Mouse (Mus musculus) heart, adult 2 months (tissue): ENCODE measurements at regions not wholly inside any gene's neighbourhood (a gene's known extent, or its start where the extent isn't known, plus 50 kb on each side); places are given as distances from the start of the nearest gene placed in this dataset.

Experiments
- DNase-seq, 2 experiments: peaks; one replicate each; pipeline ENCODE4 v3.0.0; 2021
- H3K27ac ChIP-seq: fragments of 200-600 bp; 2 replicates; pipeline ENCODE4 v1.8.1; 2022
- H3K27me3 ChIP-seq: fragments of 200-500 bp; 2 replicates; pipeline ENCODE4 v1.6.1; 2012; ENCODE audit warnings: mild to moderate bottlenecking, low read length, inconsistent platforms, mixed read lengths; ENCODE audit not compliant: control insufficient read depth, insufficient read depth
- H3K36me3 ChIP-seq: fragments of 200-500 bp; 2 replicates; pipeline ENCODE4 v1.6.1; 2012; ENCODE audit warnings: low read length, inconsistent platforms; ENCODE audit not compliant: control insufficient read depth, insufficient read depth
- H3K4me1 ChIP-seq: fragments of 200-500 bp; 2 replicates; pipeline ENCODE4 v1.6.1; 2011; ENCODE audit warnings: low read length; ENCODE audit not compliant: control insufficient read depth, insufficient read depth
- H3K4me3 ChIP-seq: fragments of 200-600 bp; 2 replicates; pipeline ENCODE4 v1.8.1; 2022
- H3K79me2 ChIP-seq: fragments of 200-500 bp; replicated peaks from 2 replicates; pipeline ENCODE4 v1.6.1; 2012; ENCODE audit warnings: mild to moderate bottlenecking, inconsistent platforms, low read length, moderate library complexity, mixed read lengths; ENCODE audit not compliant: control insufficient read depth, insufficient read depth
- H3K9ac ChIP-seq: fragments of 200-500 bp; 2 replicates; pipeline ENCODE4 v1.6.1; 2012; ENCODE audit warnings: low read depth, mild to moderate bottlenecking, control low read depth, inconsistent platforms, low read length, mixed read lengths
- CTCF ChIP-seq: fragments of 200-600 bp; IDR thresholded peaks from 2 replicates; pipeline ENCODE4 v1.8.1; 2022; ENCODE audit warnings: antibody characterized with exemption, mild to moderate bottlenecking, moderate library complexity
- EP300 ChIP-seq: fragments of 200-500 bp; IDR thresholded peaks from 2 replicates; pipeline ENCODE4 v1.6.1; 2011; ENCODE audit warnings: low read depth, low read length, control low read depth; ENCODE audit not compliant: insufficient read depth
- POLR2A ChIP-seq: fragments of 200-500 bp; IDR thresholded peaks from 2 replicates; pipeline ENCODE4 v1.6.1; 2011; ENCODE audit warnings: mild to moderate bottlenecking, low read depth, low read length, control low read depth; ENCODE audit not compliant: insufficient read depth
- WGBS: fragments of 180-500 bp; shearing (Covaris S2); methylation state at CpG from one replicate; pipeline ENCODE4 v1.1.7; 2018; 5-methylcytosine and 5-hydroxymethylcytosine counted together
- intact Hi-C: fragments of 180-260 bp; cut with DNase I; formaldehyde crosslinking; loops from one replicate; pipeline ENCODE4 v1.15.1; 2025

GRCm38 (mm10) chr3:144012820-144013219 is 192.2 kb downstream of the Lmo4 start:
- intact Hi-C loops = no loop called here
- WGBS = 51% methylated on average over 6 of the region's 6 CpGs
- TF ChIP-seq CTCF (no peak), POLR2A (no peak), EP300 (no peak)

GRCm38 (mm10) chr3:144012173-144012572 is 192.8 kb downstream of the Lmo4 start:
- Histone ChIP-seq H3K4me3 (no peak overlapping the region), H3K27me3 (no peaks in the 10 kb centered on the region), H3K27ac (no peak overlapping the region), H3K4me1 (no peaks in the 10 kb centered on the region), H3K9ac (no peak overlapping the region), H3K36me3 (no peaks in the 10 kb centered on the region), H3K79me2 (no peaks in the 10 kb centered on the region)
- no peak for DNase-seq
- 78% methylated on average over 3 of the region's 3 CpGs for WGBS
- intact Hi-C loops = no loop called here
- TF ChIP-seq EP300 (no peak), POLR2A (no peak), CTCF (no peak)

More at GRCm38 (mm10) chr3:144012820-144013219, 192.2 kb downstream of the Lmo4 start:
- H3K36me3 ChIP-seq = no peaks in the 10 kb centered on the region
- no peak overlapping the region for H3K9ac ChIP-seq
- H3K4me3 ChIP-seq = no peak overlapping the region
- H3K4me1 ChIP-seq = no peaks in the 10 kb centered on the region
- no peak overlapping the region for H3K27ac ChIP-seq
- DNase-seq = no peak
- H3K27me3 ChIP-seq = no peaks in the 10 kb centered on the region
- no peaks in the 10 kb centered on the region for H3K79me2 ChIP-seq

- no peak overlapping the region for H3K27ac ChIP-seq
- no peaks in the 10 kb centered on the region for H3K27me3 ChIP-seq
- no peak overlapping the region for H3K4me3 ChIP-seq
- TF ChIP-seq POLR2A (no peak), EP300 (no peak), CTCF (no peak)
- no peaks in the 10 kb centered on the region for H3K79me2 ChIP-seq
- intact Hi-C loops = no loop called here
- H3K9ac ChIP-seq = no peak overlapping the region
- no peaks in the 10 kb centered on the region for H3K4me1 ChIP-seq
- H3K36me3 ChIP-seq = no peaks in the 10 kb centered on the region
- DNase-seq = no peak
- 78% methylated on average over 12 of the region's 12 CpGs for WGBS
Measured at GRCm38 (mm10) chr3:144011456-144012025, 193.5 kb downstream of the Lmo4 start.

- Histone ChIP-seq H3K27me3 (no peaks in the 10 kb centered on the region), H3K36me3 (no peaks in the 10 kb centered on the region), H3K4me3 (no peak overlapping the region), H3K4me1 (no peaks in the 10 kb centered on the region), H3K27ac (no peak overlapping the region), H3K79me2 (no peaks in the 10 kb centered on the region), H3K9ac (no peak overlapping the region)
- intact Hi-C loops = no loop called here
- WGBS = 25% methylated on average over 6 of the region's 6 CpGs
- no peak for DNase-seq
- TF ChIP-seq CTCF (no peak), EP300 (no peak), POLR2A (no peak)
Measured at GRCm38 (mm10) chr3:144010558-144010957, 194.5 kb downstream of the Lmo4 start.

- 88% methylated on average over 4 of the region's 4 CpGs for WGBS
- TF ChIP-seq CTCF (no peak), POLR2A (no peak), EP300 (no peak)
Measured at GRCm38 (mm10) chr3:144007111-144007619, 197.9 kb downstream of the Lmo4 start.

GRCm38 (mm10) chr3:143997909-143998308 is 207.1 kb downstream of the Lmo4 start:
- H3K4me1 ChIP-seq = no peaks in the 10 kb centered on the region
- H3K36me3 ChIP-seq = no peaks in the 10 kb centered on the region
- H3K79me2 ChIP-seq = no peaks in the 10 kb centered on the region
- no peak for DNase-seq
- H3K4me3 ChIP-seq = no peak overlapping the region
- no peak overlapping the region for H3K27ac ChIP-seq
- 89% methylated on average over 8 of the region's 8 CpGs for WGBS
- TF ChIP-seq EP300 (no peak), POLR2A (no peak), CTCF (no peak)
- no peaks in the 10 kb centered on the region for H3K27me3 ChIP-seq
- intact Hi-C loops = no loop called here
- no peak overlapping the region for H3K9ac ChIP-seq

More at GRCm38 (mm10) chr3:144007111-144007619, 197.9 kb downstream of the Lmo4 start:
- Histone ChIP-seq H3K4me1 (no peaks in the 10 kb centered on the region), H3K4me3 (no peak overlapping the region), H3K27me3 (no peaks in the 10 kb centered on the region), H3K79me2 (no peaks in the 10 kb centered on the region), H3K9ac (no peak overlapping the region), H3K27ac (no peak overlapping the region), H3K36me3 (no peaks in the 10 kb centered on the region)
- no peak for DNase-seq
- intact Hi-C loops = no loop called here
